Mouse (Mus musculus) naive thymus-derived CD4-positive, alpha-beta T cell, adult 2 months (primary cell): ENCODE results near the gene Rragd.
"Not testable (repeated sequence)": the region's sequence is repeated elsewhere in the genome, so short reads cannot be mapped to it uniquely, and the experiment has no call there.

Experiments
- DNase-seq: peaks from one replicate; pipeline ENCODE4 v3.0.0-alpha.2; 2011; ENCODE audit warnings: low read depth

Rragd gene

DNA sequence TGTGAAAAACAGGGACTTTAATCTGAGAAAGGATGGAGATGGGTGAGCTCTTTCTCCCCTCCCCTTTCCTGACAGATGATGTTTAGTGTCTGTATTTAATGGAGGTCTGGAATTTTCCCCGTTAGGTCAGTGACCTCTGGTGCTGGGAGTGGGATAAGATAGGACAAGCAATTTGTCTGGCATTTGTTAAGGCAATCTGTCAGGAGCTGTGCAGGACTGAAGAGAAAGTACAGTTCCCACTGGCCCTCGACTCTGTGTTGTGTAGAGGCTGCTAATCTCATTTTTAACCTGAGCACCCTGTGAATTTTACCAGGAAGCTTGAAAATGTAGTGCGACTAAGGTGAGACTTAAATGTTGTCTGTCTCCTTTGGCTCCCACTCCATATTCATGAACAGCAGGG, 2.8 kb downstream of the Rragd start:
- DNase-seq: no peak

DNA sequence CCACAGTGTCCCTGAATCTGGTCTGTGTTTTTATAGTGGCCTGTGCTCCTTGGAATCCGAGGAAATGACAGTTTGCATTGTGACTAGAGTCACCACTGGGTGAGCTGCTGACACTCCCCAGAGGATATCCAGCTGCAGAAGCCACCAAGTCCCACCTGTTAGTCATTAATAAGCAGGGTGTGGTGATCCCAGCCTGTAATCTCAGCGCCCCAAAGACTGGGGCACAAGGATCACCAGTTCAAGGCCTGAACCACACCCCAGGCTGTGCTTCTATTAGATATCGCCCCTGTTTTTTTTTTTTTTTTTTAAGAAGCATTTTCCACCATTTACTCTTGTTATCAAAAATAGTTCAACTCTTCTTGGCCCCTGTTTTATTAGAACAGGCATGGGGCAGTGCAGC, 4.2 kb downstream of the Rragd start:
- DNase-seq: no peak

DNA sequence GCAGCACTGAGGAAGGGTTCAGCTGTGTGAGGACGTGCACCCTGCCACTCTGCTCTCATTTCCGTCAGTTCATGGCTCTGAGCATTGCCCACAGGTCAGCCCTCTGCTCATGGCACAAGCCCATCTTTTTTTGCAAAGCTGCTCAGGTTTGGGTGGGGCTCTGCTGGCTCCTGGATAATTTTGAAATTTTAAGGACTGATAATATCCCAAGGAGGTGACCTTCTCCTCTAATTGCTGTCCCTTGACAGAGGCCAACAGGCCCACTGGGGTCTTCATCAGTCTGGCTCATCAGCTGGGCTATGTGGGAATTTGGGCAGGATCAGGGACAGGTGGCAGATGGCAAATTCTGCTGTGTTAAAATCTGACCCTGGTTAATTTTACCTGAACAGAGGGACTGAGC, 6.5 kb downstream of the Rragd start:
- DNase-seq: no peak

DNA sequence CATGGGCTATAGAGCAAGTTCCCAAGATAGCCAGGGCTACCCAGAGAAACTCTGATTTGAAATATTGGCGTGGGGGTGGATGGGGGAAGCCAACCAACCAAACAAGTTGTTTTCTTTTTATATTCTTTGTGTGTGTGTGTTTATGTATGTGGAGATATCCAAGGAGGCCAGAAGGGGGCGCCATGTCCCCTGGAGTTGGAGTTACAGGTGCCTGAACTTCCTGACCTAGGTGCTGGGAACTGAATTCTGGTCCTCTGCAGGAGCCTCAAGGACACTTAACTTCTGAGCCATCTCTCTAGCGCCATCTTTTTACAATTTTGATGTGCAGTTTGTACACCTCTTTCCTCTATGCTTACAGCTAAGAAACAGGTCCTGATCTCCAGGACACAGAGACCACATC, 11.3 kb downstream of the Rragd start:
- no peak for DNase-seq

DNA sequence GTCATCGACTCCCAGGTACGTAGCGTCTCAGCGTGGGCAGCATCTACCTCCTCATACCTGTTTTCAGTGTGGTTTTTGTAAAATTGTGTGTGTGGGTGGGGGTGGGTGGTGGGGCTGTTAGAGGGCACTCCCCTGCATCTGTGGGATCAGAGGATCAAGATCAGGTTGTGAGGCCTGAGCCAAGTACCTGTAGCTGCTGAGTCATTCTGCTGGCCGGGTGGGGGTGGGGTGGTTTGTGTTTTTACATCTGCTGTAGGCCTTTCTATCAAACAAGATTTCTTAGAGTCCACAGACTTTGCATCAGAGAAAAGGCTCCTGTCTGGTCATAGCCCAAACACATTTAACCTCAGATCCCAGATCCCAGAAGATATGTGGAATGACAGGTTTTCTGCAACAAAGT, 13.2 kb downstream of the Rragd start:
- no peak for DNase-seq

DNA sequence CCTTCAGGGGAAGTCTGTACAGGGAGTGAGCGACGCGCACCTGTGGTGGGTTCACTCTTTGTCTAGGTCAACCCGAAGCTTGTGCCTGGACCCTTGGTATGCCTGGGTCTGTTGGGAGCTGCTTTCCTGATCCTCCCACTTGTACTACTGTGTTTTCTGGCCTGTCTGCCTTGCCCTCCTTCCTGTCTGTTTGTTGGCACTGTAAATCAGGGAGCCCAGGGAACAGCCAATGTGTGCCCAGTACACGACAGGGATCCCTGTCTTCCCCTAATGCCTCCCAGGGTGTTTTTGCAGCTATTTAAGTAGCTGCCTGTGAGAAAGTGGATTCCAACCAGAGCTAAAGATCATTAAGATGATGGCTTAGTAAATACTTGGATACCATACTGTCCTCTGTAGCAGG, 14.7 kb downstream of the Rragd start:
- DNase-seq: no peak

DNA sequence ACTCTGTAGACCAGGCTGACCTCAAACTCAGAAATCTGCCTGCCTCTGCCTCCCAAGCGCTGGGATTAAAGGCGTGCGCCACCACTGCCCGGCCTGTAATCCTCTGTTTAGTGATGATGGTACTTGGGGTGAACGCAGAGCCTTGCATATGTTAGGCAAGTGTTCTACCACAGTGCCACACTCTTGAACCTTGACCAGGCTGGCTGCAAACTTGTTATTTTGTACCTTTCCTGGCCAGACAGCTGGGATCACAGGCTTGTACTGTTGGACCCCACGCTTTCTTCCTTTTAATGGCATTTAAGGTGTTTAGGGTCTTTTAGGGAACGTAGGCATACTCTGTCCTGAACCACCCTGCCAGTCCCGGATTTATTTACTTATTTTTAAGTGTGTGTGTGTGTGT, 16.2 kb downstream of the Rragd start:
- no peak for DNase-seq

DNA sequence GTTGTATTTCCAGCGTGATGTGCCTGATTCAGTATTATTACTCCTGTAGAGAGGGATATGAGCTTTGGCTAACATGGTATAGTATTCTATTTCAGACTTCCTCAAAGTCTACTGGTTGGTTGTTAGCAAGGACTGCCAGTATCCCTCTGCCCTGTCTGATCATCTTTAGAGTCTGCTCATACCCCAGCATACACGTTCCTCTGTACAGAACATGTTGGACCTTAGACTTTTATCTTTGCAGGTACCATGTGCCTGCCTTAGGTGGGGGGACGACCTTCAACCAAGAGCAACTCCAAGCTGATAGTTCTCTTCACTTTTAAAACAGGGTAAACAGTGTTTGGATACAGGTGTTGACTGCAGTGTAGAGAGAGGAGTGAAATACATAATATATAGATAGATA, 19.2 kb downstream of the Rragd start:
- no peak for DNase-seq

DNA sequence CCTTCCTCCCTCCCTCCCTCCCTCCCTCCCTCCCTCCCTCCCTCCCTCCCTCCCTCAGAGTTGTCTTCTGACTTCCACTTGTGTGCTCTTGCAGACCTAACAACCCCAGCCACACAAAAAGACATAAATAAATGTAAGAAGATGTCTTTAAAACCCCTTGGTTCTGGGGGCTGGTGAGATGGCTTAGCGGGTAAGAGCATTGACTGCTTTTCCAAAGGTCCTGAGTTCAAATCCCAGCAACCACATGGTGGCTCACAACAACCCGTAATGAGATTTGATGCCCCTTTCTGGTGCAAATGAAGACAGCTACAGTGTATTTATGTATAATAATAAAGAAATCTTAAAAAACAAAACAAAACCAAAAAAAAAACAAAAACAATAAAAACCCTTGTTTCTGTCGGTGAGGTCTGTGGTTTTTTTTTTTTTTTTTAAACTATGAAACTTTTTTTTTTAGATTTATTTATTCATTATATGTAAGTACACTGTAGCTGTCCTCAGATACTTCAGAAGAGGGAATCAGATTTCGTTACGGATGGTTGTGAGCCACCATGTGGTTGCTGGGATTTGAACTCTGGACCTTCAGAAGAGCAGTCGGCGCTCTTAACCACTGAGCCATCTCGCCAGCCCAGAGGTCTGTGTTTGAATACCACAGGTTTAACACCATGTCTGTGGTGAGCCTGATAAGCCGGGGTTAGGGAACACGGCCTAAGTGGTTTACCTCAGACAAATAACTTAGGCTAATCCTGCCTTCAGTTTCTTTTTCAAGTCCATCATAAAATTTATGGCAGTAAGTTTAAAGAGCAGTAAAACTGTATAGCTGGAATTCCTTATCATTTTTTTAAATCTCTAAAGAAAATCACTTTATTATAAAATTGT, 23.0 kb downstream of the Rragd start:
- DNase-seq: not testable (repeated sequence)

DNA sequence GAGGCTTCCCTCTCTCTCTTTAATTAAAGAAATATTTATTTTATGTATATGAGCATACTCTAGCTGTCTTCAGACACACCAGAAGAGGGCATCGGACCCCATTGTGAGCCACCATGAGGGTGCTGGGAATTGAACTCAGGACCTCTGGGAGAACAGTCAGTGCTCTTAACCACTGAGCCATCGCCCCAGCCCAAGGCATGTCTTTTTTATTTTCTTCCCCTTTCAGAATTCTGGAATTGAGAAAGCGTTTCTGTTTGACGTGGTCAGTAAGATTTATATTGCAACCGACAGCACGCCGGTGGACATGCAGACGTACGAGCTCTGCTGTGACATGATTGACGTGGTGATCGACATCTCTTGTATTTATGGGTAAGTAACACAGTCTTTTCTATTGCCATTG, 24.0 kb downstream of the Rragd start:
- no peak for DNase-seq

DNA sequence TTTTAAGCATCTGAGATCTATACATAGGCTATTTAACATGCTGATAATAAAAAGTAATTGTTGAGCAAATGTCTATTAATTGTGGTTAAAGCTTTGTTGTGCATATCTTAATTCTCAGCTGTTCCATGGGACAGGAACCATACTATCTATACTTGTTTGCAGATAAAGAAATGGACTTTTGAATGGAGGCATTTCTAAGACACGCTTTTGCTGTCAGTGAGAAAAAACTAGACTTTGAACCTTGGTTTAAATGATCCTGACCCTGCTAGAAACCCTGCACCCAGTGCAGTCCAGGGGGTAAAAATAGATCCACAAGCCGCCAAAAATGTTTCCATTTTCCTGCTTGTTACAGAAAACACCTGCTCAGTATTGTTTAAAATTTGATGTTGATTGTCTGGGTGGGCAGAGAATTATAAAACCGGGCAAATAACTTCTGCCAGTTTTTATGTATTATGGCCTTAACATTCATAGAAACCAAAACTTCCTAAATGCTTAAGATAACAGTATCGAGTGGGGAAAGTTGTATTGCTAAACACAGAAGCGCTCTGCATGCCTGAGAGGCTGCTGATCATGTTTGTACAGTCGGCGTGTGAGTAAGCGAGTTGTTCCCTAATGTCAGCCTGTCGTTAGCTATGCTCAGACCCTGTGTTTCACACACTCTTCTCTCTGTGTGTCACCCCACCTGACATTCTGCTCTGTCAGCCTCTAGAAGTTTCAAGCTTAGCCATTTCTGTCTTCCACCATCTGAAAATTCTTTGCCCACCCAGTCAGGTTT, 24.8 kb downstream of the Rragd start:
- no peak for DNase-seq

DNA sequence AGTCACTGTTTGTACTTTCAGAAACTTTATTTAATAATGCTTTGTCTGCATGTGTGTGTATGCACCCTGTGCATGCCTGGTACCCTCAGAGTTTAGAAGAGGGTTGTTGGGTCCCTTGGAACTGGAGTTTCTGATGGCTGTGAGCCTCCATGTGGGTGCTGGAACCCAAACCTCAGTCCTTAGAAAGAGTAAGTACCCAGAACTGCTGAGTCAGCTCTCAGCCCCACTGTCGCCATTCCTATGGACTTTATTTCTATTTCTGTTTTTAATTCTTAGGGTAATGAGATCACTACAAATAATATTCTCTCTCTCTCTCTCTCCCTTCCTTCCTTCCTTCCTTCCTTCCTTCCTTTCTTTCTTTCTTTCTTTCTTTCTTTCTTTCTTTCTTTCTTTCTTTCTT, 27.2 kb downstream of the Rragd start:
- DNase-seq: no peak

DNA sequence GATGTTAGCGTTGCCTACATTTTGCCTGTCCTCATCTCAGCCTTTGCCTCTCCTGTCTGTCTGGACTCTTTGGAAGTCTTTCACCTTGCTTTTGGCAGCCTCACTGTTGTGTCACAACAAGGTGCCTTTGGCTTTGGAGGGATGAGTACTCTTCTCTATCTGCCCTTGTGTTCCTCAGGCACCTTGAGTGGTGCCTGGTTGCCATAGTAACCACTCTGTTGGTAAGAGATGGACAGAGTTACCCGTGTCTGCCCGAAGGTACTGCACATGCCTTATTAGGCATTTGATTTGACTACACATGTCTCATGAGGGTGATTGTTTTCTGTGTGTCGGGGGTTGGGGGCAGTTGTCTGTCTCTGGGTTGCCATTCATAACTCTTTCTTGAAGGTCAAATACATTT, 29.6 kb downstream of the Rragd start:
- DNase-seq: no peak

DNA sequence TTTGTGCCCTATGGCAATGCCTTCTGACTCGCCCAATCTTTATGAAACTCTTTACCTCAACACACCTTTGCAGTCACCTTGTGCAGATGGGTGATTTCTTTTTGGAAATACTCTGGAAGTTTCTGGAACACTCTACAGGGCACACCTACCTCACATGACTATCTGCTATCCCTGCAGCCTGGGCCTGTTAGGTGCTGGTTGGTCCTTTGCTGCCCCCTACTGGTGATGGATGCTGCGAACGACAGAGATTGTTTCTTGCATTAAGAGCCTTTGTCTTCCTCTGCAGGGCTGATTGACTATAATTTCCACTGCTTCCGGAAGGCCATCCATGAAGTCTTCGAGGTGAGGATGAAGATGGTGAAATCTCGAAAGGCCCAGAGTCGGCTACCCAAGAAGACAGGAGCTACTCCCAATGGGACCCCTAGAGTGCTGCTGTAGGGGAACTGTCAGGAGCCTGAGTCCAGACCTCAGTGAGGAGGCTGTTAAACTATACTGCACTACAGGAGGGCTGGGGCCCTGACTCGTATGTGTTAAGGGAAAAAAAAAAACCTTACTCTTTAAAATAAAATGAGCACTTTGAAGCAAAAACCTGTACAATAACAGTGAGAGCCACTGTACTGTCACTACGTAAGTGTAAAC, 35.6 kb downstream of the Rragd start:
- DNase-seq: peak; percentile 91

DNA sequence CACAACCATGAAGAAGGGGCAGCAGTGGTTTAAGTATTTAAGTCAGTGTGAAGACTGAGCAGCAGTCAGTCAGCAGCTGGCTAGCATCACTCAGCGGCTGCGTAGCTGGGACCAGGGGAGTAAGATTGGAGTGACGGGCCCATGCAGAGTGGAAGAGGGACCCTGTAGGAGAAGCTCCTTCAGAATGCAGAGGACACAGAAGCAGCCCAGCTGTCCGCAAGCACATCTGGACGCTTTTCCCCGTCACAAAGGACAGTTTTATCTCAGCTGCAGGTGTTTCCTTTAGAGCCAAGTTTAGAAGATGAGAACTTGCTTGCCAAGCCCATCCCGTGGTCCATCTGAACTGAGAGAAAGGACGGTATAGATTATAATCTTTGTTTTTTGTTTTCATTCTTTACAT, 41.6 kb downstream of the Rragd start:
- no peak for DNase-seq

DNA sequence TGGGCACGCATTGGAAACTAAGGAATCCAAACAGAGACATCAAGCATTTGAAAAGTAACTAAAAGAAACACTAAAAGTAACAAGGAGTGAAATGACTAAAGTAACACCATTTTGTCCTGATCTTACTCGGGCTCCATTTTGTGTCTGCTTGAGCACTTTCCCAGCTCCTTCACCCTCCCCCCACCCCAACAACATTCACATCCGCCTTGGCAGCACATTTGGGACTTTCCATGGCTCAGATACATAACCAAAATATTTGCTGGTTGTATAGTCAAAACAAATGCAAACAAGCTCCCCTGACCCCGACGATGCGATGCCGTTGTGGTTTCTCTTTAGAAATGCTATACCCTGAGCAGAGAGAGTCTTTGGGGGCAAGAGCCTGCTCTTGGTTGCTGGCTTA, 46.3 kb downstream of the Rragd start:
- no peak for DNase-seq

DNA sequence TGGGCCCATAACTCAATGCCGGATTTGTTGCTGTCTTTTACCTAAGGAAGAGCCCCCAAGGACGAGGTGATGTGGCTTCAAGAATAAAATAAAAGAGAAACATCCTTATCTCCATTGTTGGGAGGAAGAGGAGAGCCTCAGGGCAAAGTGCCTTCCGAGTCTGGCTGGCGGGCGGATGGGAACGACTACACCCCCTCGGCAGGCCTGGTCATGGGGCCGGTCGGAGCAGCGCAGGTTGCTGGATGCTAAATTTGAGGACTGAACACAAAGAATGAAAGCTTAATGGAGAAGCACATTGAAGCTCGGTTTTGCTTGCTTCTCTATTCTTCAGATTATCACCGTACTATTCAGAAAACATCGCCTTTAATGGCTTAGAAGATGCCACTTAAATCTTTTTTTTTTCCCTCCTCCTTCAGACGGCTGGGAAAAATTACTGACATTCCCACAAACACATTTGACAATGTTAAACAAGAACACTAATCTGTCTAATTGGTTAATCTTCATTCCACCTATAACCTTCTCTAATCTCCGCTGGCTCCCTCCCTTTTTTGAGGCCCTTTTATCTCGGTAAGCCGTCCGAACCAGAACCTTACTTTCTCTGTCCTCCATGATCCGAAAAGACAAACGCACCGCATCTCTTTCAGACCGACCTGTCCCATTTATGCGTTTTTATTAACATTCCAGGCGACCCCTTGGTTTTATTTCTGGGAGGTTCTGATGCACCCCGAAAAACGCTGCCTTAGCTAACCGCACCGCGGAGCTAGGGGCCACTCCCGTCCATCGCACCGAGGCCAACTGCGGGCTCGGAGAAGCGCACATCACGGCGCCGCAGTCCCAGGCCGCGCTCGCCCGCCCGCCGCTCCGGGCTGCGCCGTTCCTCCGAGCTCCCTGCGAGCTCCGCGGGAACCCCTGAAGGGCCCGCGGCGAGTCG, 47.7 kb downstream of the Rragd start:
- DNase-seq: no peak

DNA sequence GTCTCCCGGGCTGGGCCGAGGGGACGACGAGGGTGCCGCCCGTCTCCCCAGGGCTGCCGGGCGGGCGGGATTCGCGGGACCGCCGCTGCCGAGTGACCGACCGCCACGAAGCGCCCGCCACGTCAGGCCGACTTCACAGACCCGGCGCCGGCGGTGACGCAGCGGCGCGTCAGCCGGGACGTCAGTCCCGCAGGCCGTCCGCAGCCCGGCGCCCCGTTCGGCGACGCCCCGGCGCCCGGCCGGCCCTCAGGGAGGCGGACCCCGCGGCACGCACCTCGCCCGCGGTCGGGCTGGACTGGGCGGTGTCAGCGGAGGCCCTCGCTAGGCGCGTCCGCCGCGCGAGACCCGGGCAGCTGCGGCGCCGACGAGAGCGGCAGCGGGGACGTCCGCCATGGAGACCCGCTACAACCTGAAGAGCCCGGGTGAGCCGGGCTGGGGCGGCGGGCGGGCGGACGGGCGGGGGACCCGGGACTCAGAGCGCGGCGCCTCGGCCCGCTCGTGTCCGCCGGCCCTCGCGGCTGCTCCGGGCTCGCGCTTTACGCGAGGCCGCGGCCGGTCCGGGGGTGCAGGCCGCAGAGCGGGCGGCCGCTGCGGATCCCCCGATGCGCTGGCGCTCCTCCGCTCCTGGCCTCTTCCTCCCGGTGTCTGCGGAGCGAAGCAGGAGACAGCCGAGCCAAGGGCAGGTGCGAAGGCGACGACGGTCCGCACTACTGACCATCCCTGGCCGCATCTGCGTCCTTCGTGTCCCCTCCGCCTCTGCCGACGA, 48.5 kb downstream of the Rragd start, which contains the start of gene Ube2j1:
Gene Ube2j1, plus strand, starts transcription at position 222 of the 766 bp plus-strand sequence.
- DNase-seq: peak; percentile 85

DNA sequence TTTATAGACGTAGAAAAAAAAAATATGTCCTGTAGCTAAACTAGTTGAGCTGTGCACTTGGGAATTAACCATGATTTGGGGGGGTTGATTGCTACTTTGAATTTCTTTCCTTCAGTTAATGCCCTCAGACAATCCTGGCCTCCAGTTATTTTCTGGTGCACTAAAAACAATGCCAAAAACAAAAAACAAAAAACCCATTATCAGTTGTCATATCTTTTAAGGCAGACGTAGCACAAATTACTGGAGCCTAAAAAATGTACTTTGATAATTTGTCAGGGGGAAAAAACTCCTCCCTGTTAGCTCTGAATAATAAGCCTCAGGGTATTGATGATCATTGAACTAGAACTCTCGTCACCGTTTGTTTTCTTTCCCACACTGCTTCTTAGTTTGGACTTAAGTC, 49.2 kb downstream of the Rragd start:
- DNase-seq: no peak

DNA sequence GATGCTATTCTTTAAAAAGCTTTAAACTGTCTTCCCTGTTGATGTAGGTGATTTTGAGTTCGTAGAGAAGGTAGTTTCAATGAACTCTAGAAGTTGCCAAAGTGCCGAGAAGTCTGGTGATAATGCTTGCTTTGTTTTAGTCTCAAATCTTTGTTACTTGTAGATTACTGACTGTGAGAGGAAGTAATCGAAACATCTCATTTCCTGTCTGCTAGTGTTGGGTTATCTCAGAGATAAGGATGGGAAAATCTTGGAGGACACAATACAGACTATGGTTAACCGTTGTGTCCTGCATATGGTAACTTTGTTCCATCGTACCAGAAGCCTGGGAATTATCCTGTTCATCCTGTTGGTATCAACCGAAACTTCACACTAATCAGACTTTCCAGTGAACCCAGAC, 50.7 kb downstream of the Rragd start:
- DNase-seq: peak; percentile 55

DNA sequence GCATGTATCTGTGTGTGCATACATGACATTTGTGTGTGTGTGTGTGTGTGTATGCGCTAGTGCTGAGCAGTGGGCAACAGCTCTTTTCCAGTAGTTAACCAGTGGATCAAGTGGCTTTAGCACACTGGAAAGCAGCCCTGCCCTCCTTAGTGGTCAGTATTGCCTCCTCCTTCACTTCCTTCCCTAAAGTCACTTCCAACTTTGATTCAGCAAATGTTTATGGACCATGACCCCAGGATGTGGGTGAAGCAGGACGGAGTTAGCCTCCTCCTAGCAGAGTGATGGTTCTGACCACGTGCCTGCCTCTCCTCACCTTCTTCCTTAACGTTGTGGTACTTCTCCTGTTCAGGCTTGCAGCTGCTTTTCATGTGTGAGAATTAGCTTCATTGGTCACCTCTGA, 57.0 kb downstream of the Rragd start:
- DNase-seq: no peak
